Mouse (Mus musculus) macrophage (primary cell): ENCODE measurements around the gene Wdr70. TPM values are rescaled to one million over a fixed set of nuclear protein-coding genes. Genes with fewer than 3 reads are reported as not detected.
"Not testable (repeated sequence)": the region's sequence is repeated elsewhere in the genome, so short reads cannot be mapped to it uniquely, and the experiment has no call there.

Source experiments
- H3K27ac ChIP-seq: fragments of 350-480 bp; formaldehyde crosslinking; 2 replicates; pipeline ENCODE4 v1.9.0; 2021
- H3K36me3 ChIP-seq: fragments of 350-480 bp; formaldehyde crosslinking; 2 replicates; pipeline ENCODE4 v1.9.0; 2021; ENCODE audit errors: inconsistent target
- H3K4me3 ChIP-seq: fragments of 350-480 bp; formaldehyde crosslinking; 2 replicates; pipeline ENCODE4 v1.9.0; 2021; ENCODE audit errors: inconsistent target
- H3K79me2 ChIP-seq: fragments of 350-480 bp; formaldehyde crosslinking; 2 replicates; pipeline ENCODE4 v1.9.0; 2021; ENCODE audit errors: inconsistent target
- WGBS: methylation state at CpG from one replicate; pipeline ENCODE4 v1.1.7; 2026; ENCODE audit warnings: inconsistent platforms; ENCODE audit not compliant: missing documents; 5-methylcytosine and 5-hydroxymethylcytosine counted together
- polyA plus RNA-seq: library from polyadenylated mRNA; stranded (reverse); fragments of 250-400 nt; gene quantifications from 3 replicates; pipeline ENCODE4 v1.2.4, GENCODE M21; 2018; ENCODE audit warnings: inconsistent platforms

Wdr70 gene
- polyA plus RNA-seq, 1 experiment from 2014 or later = 35.5 TPM

- peaks cover 28% of the 10 kb centered on the region for H3K36me3 ChIP-seq
- H3K4me3 ChIP-seq = no peak overlapping the region
- H3K27ac ChIP-seq = no peak overlapping the region
- no peaks in the 10 kb centered on the region for H3K79me2 ChIP-seq
- 94% methylated on average over 8 of the region's 8 CpGs for WGBS
These were observed 16.9 kb downstream of the Wdr70 start for GRCm38 (mm10) chr15:8082139-8082538.

DNA sequence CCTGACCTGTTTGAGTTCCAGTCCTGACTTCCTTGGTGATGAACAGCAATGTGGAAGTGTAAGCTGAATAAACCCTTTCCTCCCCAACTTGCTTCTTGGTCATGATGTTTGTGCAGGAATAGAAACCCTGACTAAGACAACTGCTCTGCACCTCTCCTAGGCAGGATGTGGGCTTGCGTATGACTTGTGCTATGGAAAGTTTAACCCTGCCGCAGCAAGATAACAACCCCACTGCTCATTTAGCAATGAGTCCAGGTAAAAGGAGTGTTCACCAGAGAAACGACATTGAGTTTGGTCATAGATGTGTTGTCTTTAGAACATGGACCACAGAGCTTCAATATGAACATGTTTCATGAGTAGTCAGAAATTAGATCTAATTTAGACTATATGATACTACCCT, 25.9 kb downstream of the Wdr70 start:
- H3K27ac ChIP-seq, H3K4me3 ChIP-seq, H3K79me2 ChIP-seq: not testable (repeated sequence)
- WGBS = 96% methylated on average over 3 of the region's 3 CpGs
- H3K36me3 ChIP-seq = peaks cover 16% of the 10 kb centered on the region

GRCm38 (mm10) chr15:8065221-8065620, 33.8 kb downstream of the Wdr70 start:
- Histone ChIP-seq H3K27ac (no peak overlapping the region), H3K4me3 (no peak overlapping the region), H3K36me3 (0 out of 2 replicates have a peak, but pooled peaks cover 6% of the 10 kb centered on the region), H3K79me2 (no peaks in the 10 kb centered on the region)
- WGBS = 78% methylated on average over 6 of the region's 6 CpGs

GRCm38 (mm10) chr15:8051177-8051576, 47.8 kb downstream of the Wdr70 start:
- WGBS = 75% methylated on average over 3 of the region's 3 CpGs
- Histone ChIP-seq H3K79me2 (no peaks in the 10 kb centered on the region), H3K36me3 (no peaks in the 10 kb centered on the region), H3K4me3 (no peak overlapping the region), H3K27ac (no peak overlapping the region)

- no peak overlapping the region for H3K4me3 ChIP-seq
- H3K27ac ChIP-seq = no peak overlapping the region
- H3K36me3 ChIP-seq = no peaks in the 10 kb centered on the region
- 83% methylated on average over 4 of the region's 4 CpGs for WGBS
- H3K79me2 ChIP-seq = no peaks in the 10 kb centered on the region
These were observed 59.2 kb downstream of the Wdr70 start for GRCm38 (mm10) chr15:8039834-8040233.

DNA sequence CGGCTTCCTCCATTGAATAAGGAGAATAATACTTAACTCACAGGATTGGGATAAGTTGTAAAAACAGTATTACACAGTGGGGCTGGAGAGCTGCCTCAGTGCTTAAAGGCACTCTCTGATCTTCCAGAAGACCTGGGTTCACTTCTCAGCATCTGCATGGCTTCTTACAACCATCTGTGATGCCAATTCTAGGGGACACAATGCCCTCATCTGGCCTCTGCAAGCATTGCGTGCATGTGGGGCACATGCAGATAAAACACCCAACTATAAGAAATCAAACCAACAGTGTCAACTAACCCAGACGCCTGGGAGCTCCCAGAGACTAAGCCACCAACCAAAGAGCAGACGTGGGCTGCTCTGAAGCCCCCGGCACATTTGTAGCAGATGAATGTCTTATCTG, 60.6 kb downstream of the Wdr70 start:
- Histone ChIP-seq H3K27ac (no peak overlapping the region), H3K4me3 (no peak overlapping the region), H3K79me2 (no peaks in the 10 kb centered on the region), H3K36me3 (no peaks in the 10 kb centered on the region)
- 97% methylated on average over 5 of the region's 5 CpGs for WGBS

DNA sequence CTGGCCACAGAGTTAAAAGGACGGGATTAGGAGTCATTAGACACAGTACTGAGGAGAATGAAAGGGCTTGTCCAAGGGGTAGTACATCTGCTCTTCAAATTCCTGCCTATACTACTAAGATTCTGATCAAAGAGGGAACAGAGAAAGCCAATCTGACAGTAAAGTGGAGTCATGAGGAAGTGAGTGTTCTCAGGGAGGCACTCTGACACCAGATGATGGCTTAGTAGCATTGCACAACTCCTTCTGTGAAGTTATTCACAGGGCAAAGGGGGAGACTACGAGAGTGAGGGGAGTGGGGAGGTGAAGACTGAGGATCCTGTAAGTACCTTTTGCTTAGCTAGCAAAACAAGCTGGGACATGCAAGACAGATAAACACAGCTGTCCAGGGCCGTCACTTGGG, 61.2 kb downstream of the Wdr70 start:
- H3K4me3 ChIP-seq = no peak overlapping the region
- H3K27ac ChIP-seq = no peak overlapping the region
- 68% methylated on average over 3 of the region's 3 CpGs for WGBS

GRCm38 (mm10) chr15:8031211-8031610, 67.8 kb downstream of the Wdr70 start:
- H3K36me3 ChIP-seq = no peaks in the 10 kb centered on the region
- H3K27ac ChIP-seq = no peak overlapping the region
- no peaks in the 10 kb centered on the region for H3K79me2 ChIP-seq
- H3K4me3 ChIP-seq = no peak overlapping the region
- 86% methylated on average over 7 of the region's 7 CpGs for WGBS

More for the DNA sequence above, 61.2 kb downstream of the Wdr70 start:
- H3K79me2 ChIP-seq = no peaks in the 10 kb centered on the region
- H3K36me3 ChIP-seq = no peaks in the 10 kb centered on the region

- no peak overlapping the region for H3K4me3 ChIP-seq
- no peaks in the 10 kb centered on the region for H3K79me2 ChIP-seq
- H3K27ac ChIP-seq = no peak overlapping the region
- no peaks in the 10 kb centered on the region for H3K36me3 ChIP-seq
- WGBS = 94% methylated on average over 3 of the region's 3 CpGs
These were observed 68.4 kb downstream of the Wdr70 start for GRCm38 (mm10) chr15:8030643-8031042.

DNA sequence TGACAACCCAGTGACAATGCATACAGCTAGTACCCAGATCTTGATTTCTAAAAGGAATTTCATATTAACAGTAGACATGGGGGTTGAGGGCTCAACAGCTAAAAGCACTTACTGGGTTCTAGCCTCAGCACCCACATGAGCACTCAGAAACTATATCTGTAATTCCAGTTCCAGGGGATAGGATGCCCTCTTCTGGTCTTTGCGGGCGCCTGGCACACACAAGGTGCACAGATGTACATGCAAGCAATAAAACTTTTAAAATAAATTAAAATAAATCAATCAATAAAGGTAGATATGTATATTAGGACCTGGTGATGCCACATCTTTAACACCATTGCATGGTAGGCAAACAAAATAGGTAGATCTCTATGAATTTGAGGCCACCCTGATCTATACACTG, 71.5 kb downstream of the Wdr70 start:
- Histone ChIP-seq H3K79me2 (no peaks in the 10 kb centered on the region), H3K27ac (no peak overlapping the region), H3K36me3 (no peaks in the 10 kb centered on the region), H3K4me3 (no peak overlapping the region)
- WGBS = 100% methylated on average over 2 of the region's 2 CpGs

DNA sequence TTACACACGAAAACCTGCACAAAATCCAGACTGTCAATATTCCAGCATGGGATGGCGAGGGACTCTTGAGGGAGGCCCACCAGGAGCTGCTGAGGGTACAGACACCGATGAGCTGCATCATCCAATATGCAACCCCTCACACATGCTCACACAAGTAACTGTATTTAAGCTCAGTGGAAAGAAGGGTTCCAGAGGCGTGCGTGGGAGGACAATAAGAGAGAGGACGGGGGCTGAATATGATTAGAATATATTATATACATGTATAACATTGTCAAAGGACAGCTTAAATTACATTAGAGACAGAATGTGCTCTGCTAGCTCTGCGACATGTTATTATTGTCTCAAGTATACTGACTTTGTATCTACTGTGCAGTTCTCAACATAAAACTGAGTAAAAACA, 87.6 kb downstream of the Wdr70 start:
- H3K79me2 ChIP-seq = no peaks in the 10 kb centered on the region
- no peaks in the 10 kb centered on the region for H3K36me3 ChIP-seq
- WGBS = 98% methylated on average over 7 of the region's 7 CpGs
- no peak overlapping the region for H3K4me3 ChIP-seq
- no peak overlapping the region for H3K27ac ChIP-seq

DNA sequence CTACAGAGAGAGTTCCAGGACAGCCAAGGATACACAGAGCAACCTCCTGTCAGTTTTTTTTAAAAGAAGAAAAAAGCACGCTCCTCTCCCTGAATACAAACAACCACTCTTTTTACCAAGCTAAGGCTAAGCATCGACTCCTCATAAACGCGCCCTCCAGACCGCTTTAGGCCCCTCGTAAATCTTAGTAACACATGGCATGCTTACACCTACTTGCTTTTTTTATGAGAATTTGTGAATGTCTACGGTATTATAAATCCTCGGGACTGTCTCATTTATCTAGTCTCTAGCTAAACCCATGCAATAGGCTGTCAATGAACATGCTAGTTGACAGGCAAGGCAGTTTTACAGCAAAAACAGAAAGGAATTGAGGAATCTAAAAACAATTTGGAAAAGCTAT, 91.6 kb downstream of the Wdr70 start:
- Histone ChIP-seq H3K36me3 (no peaks in the 10 kb centered on the region), H3K27ac (no peak overlapping the region), H3K79me2 (no peaks in the 10 kb centered on the region), H3K4me3 (no peak overlapping the region)
- WGBS = 98% methylated on average over 8 of the region's 8 CpGs

DNA sequence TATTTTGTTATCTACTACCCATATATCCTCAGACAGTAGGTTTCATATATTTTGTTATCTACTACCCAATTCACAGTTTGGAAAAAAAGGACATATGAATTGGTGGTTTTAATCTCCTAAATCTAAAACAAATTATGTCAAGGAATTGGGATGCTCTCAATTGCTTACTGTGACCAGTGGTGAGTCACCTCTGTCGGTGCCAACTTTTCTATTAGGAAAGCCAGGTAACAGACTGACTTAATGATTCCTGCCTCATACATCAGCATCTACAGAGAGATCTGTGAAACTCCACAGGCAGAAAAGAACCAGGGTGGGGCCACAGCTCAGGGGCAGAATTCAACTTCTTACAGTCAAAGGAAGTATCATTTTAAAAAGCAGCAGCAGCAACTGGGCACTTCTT, 93.0 kb downstream of the Wdr70 start:
- Histone ChIP-seq H3K4me3 (no peak overlapping the region), H3K79me2 (no peaks in the 10 kb centered on the region), H3K36me3 (no peaks in the 10 kb centered on the region), H3K27ac (no peak overlapping the region)
- WGBS = 100% methylated on average over 1 of the region's 1 CpGs

DNA sequence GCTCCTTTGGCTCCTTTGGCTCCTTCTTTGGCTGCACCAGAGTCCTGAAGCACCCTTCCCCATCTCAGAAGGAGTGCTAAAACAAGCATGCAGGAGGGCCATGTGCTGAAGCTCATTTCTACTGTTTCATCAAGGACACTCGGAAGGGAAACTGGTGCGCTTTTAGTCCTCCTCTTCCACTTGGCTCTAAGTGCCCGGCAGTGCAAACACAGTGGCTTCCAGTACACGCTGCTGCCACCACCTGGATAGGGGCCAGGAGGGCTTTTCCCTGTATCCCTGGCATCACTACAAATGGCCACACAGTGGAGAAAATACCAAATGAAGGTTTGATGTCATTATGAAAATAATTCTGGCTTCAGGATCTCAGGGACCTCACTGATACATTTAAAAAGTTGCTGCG, 93.5 kb downstream of the Wdr70 start:
- H3K79me2 ChIP-seq = no peaks in the 10 kb centered on the region
- no peak overlapping the region for H3K4me3 ChIP-seq
- WGBS = 86% methylated on average over 5 of the region's 5 CpGs
- H3K36me3 ChIP-seq = no peaks in the 10 kb centered on the region
- H3K27ac ChIP-seq = no peak overlapping the region

DNA sequence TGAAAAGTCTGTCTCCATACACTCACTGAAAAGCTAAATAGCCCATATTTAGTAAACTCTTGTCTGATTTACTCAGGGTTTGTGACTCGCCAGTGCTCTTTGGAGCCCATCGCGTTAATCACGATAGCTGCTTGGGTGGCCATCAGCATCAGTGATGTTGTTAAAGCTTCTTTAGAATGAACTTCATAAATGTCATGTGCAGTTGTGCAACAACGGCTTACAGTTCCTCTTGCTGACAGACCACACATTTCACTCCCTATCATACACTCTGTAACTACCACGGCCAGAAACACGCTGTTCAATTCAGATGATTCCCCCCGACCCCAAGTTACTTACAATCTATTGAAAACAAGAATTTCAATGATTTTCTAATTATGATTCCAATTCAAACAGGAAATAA, 95.2 kb downstream of the Wdr70 start:
- 65% methylated on average over 7 of the region's 8 CpGs for WGBS
- no peaks in the 10 kb centered on the region for H3K79me2 ChIP-seq
- no peak overlapping the region for H3K27ac ChIP-seq
- H3K36me3 ChIP-seq = no peaks in the 10 kb centered on the region
- no peak overlapping the region for H3K4me3 ChIP-seq

GRCm38 (mm10) chr15:7998843-7999546, 100.0 kb downstream of the Wdr70 start:
- no peaks in the 10 kb centered on the region for H3K79me2 ChIP-seq
- no peak overlapping the region for H3K27ac ChIP-seq
- H3K4me3 ChIP-seq = no peak overlapping the region
- WGBS = 59% methylated on average over 12 of the region's 14 CpGs
- no peaks in the 10 kb centered on the region for H3K36me3 ChIP-seq
